Mouse (Mus musculus): Measurements from ENCODE around the gene Gpt2.

GRCm38 (mm10) chr8:85452328-85452727 lies 40.0 kb upstream of the Gpt2 start:
- TF ChIP-seq CTCF (IDR thresholded peaks at IDR 0.05; ENCODE audit: extremely low read depth, insufficient read length, insufficient replicate concordance, low read depth, low read length) (no peak), POLR2A (IDR thresholded peaks at IDR 0.05; ENCODE audit: low read depth, low read length) (no peak)

All from small intestine, adult 2 months (tissue).